ENCODE assay signal across 8 mouse cellular contexts in the genomic region with DNA sequence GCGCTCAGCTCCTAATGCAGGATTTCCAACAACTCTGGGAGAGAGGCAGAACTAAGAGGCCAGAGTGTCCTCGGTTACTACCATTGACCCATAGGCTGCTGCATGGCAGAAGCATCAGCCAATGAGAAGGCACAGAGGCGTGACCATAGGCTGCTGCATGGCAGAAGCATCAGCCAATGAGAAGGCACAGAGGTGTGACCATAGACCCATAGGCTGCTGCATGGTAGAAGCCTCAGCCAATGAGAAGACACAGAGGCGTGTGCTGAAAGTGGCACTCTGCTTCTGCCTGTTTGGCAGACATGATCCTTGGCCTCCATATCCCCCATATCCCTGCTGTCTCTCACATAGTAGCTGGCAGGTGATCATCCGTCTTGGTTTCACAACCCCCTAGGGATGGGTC.
DNase-seq lines count a peak whose midpoint lies in the region; ATAC-seq lines count a peak whose summit lies in the region.

No protein-coding gene starts in this region.

- H3K27ac ChIP-seq in heart, embryonic 15.5 days, result no peak overlapping the region
- no peak overlapping the region for H3K27ac ChIP-seq in intestine, embryonic 16.5 days (ENCODE audit: low read length)
- H3K27ac ChIP-seq in midbrain, embryonic 16.5 days (ENCODE audit: low read length), result no peak overlapping the region

- peak; percentile 53 for ATAC-seq in heart, embryonic 15.5 days (replicated peaks; ENCODE audit: insufficient number of reproducible peaks, insufficient read depth, low FRiP score, low read depth)
- peak; percentile 76 for ATAC-seq in intestine, embryonic 16.5 days
- ATAC-seq in midbrain, embryonic 16.5 days, result peak; percentile 82

- H3K27me3 ChIP-seq in heart, embryonic 15.5 days, result no peaks in the 10 kb centered on the region
- no peaks in the 10 kb centered on the region for H3K27me3 ChIP-seq in intestine, embryonic 16.5 days (replicated peaks; ENCODE audit: control insufficient read depth, insufficient read depth, low read length)
- H3K27me3 ChIP-seq in midbrain, embryonic 16.5 days (ENCODE audit: control insufficient read depth, insufficient read depth, low read depth, low read length), result no peaks in the 10 kb centered on the region

- no peaks in the 10 kb centered on the region for H3K36me3 ChIP-seq in heart, embryonic 15.5 days
- H3K36me3 ChIP-seq in intestine, embryonic 16.5 days (ENCODE audit: control insufficient read depth, insufficient read depth, low read length), result no peaks in the 10 kb centered on the region
- H3K36me3 ChIP-seq in midbrain, embryonic 16.5 days (ENCODE audit: control insufficient read depth, insufficient read depth, low read length), result no peaks in the 10 kb centered on the region

- DNase-seq in heart, postnatal 10 days, result no peak
- DNase-seq in adipocyte (ENCODE audit: low spot score), result peak; percentile 8
- DNase-seq in thymus, postnatal 0 days (ENCODE audit: low spot score), result no peak
- no peak for DNase-seq in gastrocnemius, postnatal 25 days
- DNase-seq in thymus, postnatal 4 days, result no peak

- intact Hi-C loops in heart, postnatal 10 days (cut with DNase I), result loop anchor here (5.0 kb wide), 1 partner anchor 157 kb away; no protein-coding TSS in a partner anchor

- 0 out of 2 replicates have a peak, but pooled peaks cover 2% of the 10 kb centered on the region for H3K4me1 ChIP-seq in heart, embryonic 15.5 days (replicated peaks)
- H3K4me1 ChIP-seq in intestine, embryonic 16.5 days (ENCODE audit: control insufficient read depth, insufficient read depth, low read length), result no peaks in the 10 kb centered on the region
- peaks cover 6% of the 10 kb centered on the region; the same call in 1 of the 2 replicates for H3K4me1 ChIP-seq in midbrain, embryonic 16.5 days (ENCODE audit: control insufficient read depth, insufficient read depth, low read length)

- H3K4me3 ChIP-seq in heart, embryonic 15.5 days, result no peak overlapping the region
- no peak overlapping the region for H3K4me3 ChIP-seq in intestine, embryonic 16.5 days (ENCODE audit: low read length)
- no peak overlapping the region for H3K4me3 ChIP-seq in midbrain, embryonic 16.5 days (ENCODE audit: low read depth, low read length)

- H3K9me3 ChIP-seq in heart, embryonic 15.5 days (replicated peaks), result no peaks in the 10 kb centered on the region
- H3K9me3 ChIP-seq in intestine, embryonic 16.5 days (ENCODE audit: control insufficient read depth, low read length), result no peaks in the 10 kb centered on the region
- no peaks in the 10 kb centered on the region for H3K9me3 ChIP-seq in midbrain, embryonic 16.5 days (replicated peaks; ENCODE audit: control insufficient read depth, low read length, poor library complexity, severe bottlenecking)

- WGBS in heart, embryonic 15.5 days, result 68% methylated on average over 5 of the region's 5 CpGs
- 78% methylated on average over 5 of the region's 5 CpGs for WGBS in intestine, embryonic 16.5 days
- WGBS in midbrain, embryonic 16.5 days, result 67% methylated on average over 5 of the region's 5 CpGs

- H3K9ac ChIP-seq in heart, embryonic 15.5 days, result no peak overlapping the region
- H3K9ac ChIP-seq in intestine, embryonic 16.5 days (ENCODE audit: low read depth, low read length), result no peak overlapping the region
- no peak overlapping the region for H3K9ac ChIP-seq in midbrain, embryonic 16.5 days (ENCODE audit: low read depth, low read length)

- no peak overlapping the region for H3K4me2 ChIP-seq in heart, embryonic 15.5 days
- H3K4me2 ChIP-seq in intestine, embryonic 16.5 days (ENCODE audit: low read depth, low read length), result no peak overlapping the region
- no peak overlapping the region for H3K4me2 ChIP-seq in midbrain, embryonic 16.5 days (ENCODE audit: low read length)
